Mouse (Mus musculus) thymus, postnatal 10 days (tissue): ENCODE results near the gene Far1.

Source experiments
- DNase-seq, 2 experiments: peaks; one replicate each; pipeline ENCODE4 v3.0.0; 2021; ENCODE audit warnings: low spot score in 2 of 2

Gene Far1

DNA sequence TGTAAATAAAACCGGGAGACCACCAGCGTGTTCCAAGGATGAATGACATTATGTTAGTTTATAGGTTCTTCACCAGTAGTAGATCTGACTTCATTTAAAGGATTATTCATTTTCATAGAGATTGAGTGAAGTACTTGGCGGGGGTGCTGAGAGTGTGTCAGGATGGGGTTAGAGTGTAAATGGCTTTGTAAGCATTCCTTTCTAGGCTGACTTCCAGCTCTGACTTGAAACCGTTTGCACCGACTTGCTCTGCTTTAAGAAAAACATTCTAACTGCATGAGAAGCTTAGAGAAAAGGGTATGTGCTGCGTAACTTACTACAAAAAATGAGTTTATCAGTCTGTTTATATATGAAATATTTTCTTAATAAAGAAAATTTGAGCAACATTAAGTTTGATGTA lies 57.5 kb downstream of the Far1 start:
- DNase-seq, result no peak

DNA sequence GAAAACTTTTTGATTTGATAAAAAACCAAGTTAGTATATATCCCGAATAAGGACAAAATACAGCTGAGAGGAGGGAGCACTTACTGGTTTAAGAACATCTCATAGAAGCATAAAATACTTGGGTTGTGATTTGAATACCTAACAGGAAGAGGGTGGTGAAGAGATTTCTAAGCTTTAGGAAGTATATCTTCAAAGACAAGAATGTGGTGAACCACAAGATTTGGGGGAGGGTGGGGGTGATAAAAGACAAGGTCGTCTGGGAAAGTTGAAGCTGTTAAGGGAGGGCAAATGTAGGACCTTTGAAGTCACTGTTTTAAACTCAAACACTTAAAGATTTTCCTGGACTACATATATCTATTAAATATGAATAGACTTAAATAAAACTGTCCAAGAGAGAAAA lies 59.1 kb downstream of the Far1 start:
- DNase-seq, result peak in 1 of 2 experiments; percentile 16

DNA sequence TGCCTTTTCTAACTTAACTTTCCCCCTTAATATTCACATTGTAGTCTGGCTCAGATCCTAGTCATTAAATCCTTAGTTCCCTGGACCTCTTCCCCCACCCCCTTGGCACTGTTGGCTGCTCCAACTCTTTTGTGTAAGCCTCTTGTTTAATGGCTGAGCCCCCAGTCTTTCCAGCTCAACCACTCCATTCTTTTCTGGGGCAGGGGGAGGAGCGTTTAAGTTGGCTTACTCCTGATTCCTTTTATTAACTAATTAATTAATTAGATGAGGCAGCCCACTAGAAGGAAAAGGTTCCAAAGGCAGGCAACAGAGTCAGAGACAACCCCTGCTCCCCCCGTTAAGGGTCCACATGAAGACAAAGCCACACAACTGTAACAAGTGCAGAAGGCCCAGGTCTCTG lies 68.5 kb downstream of the Far1 start:
- DNase-seq, result no peak

DNA sequence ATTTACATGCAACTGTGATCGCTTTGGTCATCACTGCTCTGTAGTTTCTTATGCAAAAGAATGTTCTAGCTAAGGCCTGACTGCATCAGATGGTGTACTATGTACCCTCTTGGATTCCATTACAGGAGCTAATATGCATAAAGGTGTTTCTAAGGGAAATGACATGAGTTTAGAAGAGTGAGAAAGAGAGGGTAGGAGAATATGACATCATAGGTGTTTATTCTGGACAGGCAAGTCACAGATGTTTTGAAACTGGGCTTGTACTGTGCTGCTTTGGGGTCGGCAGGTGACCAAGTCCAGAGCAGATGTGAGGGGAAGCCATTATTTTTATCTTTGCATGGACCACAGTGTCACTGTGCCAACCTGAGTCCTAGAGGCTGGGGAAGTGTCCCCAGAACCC lies 75.6 kb downstream of the Far1 start:
- DNase-seq, result no peak

DNA sequence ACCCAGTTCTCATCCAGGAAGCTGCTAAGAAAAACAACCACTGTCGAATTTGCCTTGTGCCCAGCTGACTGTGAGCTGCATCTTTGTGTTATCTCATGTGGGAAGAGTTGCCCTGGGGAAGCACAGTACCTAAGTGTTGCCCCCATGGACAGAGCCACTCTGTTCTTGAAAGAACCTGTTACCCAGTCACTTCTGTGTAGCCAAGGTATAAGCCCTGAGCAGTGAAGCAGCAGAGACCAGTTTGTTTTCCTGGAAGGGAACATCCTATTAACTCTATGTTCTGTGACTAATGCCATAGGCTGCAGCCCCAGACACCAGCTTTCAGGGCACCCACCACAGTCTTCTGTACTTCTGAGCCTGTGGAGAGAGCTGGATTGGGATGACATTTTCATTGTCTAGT lies 76.7 kb downstream of the Far1 start:
- no peak for DNase-seq

DNA sequence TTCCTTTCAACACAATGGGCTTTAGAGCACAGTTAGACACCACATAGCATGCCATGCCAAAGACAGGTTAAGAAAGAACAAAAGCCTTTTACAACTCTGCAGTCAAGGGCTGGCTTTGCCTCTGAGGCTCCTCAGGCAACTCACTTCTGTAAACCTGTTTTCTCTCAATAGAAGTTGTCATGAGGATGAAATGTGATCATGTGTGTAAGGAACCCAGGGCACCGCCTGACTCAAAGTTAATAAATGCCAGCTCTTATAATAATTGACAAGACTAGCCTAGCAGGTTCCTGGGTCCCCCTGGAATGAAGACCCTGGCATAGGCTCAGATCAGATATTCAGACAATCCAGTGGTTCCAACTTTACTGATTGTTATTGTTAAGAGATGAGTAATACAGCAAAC lies 77.5 kb downstream of the Far1 start:
- no peak for DNase-seq

DNA sequence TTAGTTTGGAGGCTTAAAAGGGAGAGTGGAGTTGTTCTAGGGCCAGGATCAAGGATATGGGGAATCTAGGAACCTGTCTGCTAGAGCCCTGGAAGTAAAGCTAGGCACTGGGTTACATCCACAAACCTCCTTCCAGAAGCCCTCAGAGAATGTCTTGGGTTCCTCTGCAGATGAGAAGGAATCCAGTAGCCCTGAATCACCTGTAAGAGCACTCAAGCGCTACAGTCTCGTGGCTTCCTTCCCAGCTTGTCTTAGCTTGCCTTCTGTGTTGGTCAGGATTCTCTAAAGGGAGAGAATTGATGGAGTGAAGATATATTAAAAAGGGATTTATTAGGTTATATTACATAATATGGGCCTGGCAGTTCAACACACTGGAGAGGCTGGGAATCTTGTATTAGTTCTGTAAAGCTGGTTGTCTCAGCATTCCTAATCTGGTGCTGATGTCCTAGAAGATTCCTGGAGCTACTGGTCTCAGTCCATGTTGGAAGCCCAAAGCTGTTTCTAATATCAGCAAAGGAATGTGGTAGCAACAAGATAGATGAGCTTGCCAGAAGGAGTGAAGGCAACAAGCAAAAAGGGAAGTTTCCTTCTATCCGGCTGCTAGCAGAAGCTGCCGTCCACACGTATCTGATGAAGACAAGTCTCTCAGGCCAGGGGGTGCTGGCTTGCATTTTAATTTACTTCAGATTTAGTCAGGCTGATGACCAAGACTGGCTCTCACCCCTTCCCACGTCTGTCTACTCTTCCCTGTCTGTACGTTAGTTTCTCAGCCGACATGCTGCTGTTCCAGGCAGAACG lies 78.1 kb downstream of the Far1 start:
- no peak for DNase-seq

DNA sequence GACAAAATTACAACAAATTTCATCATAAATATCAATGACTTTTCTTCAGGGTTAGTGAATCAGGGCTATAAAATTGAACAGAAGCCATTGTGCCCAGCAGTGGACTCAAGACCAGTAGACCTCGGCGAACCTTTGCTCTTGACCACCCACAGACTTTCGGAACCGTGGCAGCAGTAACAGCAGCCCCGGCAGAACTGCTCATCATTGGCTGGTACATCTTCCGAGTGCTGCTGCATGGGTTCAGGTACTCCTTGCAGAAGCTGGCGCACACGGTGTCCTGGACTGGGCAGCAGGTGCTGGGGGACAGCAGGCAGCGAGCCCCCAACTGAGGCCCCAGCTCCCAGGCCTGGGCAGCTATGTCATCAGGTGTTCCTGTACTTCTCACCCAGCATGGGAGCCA lies 79.1 kb downstream of the Far1 start:
- DNase-seq, result no peak

DNA sequence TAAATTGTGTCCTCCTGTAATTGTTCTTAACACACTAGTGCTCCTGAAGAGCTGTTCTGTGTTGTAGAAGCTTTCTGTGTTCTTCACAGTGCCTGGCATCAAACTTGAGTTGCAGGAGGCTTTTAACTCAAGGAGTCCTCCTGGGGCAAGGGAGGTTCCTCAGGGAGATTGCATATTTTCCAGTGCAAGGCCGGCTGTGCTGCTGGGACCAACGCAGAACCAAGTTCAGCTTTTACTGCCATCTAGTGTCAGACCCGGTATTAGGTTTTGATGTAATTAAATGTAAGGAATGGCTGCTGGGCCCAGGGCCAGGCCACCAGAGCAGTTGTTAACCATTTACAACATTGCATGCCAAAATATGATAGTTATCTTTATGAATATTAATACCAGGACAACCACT lies 80.7 kb downstream of the Far1 start:
- DNase-seq, result peak in 1 of 2 experiments; percentile 44

DNA sequence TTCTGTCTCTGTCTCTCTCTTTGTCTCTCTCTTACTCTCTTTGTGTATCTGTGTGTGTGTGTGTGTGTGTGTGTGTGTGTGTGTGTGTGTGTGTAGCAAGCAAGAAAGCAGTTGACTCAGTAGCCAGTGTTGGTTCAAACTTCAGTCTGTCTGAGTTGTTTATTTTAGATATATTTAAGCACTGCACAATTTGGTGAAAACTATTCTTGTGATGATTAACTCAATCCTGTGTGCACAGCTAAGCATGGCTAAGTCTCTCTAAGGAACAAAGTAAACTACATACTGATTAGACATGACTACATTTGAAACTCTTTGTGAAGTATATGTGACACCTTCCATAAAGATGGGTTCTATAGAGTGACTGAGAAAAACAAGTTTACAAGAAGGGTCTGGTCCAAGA lies 83.6 kb downstream of the Far1 start:
- DNase-seq, result no peak

DNA sequence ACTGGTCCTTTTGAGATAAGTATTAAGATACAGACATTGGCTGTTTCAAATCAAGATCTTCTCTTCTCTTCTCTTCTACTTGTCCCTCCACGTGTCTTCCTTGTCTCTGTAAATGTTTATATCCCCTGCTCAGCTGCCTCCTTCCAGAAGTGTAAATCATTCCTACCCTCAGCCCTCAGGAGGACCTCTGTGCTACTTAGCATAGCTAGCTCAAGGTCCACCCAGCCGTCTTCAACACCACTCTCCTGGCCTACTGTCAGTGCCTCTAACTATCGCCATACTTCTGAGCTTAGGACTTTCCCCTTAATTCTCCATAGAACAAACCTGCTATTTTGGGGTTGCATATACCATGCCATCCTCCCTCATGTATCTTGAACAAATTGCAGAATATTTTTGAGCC lies 88.2 kb downstream of the Far1 start:
- no peak for DNase-seq

DNA sequence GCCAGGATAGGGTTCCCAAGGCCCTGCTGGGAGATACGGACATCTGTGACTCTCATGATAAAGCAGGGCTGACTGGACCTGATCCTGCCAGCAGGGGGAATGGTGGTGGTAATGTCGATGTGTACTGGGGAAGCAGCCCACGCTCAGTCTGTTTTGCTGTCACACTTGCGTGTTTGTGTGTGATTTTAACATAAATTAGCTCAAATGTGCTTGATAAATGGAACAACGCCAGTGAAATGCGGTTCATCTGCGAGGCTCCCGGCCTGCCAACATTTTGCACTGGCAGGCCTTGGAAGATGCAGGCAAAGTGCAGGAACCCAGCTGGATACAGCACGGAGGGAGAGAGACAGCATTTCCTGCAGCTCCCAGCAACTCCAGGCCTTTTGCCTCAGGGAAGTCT lies 94.3 kb downstream of the Far1 start:
- no peak for DNase-seq

DNA sequence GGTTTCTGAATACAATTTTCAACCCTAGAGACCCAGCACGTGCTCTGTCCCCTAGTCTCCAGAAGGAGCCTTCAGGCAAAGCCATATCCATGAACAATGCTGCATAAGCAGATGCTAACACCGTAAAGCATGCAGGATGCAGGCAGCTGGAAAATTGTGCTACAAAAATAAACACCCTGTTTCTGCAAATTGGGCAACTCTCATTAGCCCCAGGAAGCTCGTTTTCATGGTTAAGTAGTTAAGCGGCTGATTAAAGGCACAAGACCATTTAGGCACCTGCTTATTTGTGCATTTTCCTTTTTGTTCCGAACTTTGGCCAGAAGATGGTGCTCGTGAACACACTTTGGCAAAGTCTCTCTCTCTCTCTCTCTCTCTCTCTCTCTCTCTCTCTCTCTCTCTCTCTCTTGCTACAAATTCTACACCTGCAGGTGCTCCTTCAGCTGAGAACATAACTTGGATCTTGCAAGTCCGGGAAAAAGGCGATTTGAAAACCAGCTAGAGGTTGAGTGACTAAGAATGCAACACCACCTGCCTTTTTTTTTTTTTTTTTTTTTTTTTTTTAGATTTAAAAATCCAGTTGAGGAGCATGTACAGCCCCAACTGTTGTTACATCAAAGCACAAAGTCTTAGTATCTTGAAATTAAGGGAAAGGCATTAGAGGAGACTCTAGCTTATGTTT lies 95.5 kb downstream of the Far1 start:
- DNase-seq, result peak; percentile 14 to 37

DNA sequence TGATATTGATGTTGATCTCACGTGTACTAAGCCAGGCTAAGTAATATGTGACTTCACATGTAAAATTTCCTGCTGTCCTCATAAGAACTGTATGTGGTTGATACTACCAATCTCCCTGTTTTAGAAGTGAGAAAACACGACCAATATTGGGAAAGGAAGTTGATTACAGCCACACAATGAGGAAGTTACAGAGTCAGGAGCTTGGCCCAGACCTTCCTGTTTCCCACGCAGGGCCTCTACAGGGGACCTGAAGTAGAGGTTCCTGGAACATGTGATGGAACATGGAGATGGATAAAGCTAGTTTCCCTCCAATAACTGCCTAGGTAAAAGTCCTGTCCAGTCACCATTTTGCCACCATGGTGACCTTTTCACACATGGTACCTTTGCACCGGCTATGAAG lies 99.0 kb downstream of the Far1 start:
- DNase-seq, result no peak

DNA sequence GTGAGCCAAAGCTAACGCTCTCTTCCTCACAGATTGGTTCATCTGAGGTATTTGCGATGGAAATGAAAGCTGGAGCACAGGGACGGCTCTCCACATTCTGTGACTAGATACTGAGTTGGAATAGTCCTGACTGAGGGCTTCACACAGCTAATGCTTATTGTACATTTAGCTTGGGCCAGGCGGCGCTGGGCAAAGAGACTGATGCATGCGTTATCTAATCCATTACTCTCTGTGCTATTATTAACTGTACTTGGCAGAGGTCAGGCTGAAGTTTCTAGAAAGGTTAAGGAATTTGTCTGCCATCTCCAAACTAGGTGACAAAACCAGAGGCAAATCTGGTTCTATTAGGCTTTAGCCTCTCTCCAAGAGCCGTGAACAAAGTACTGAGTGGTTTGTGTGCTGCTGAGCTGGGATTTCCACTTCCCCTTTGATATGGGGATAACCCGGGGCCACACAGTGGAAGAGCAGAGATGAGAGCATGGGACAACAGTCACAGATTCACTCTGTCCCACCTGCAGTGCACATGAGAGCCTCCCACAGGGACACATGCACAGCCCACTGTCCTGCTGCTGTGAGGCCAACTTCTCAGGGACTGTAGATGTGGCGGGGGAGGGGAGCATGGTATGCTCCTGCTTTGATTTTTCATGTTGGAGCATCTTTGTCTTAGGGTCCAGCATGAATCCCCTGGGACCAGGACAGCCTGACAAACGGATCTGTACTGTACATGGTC lies 100.7 kb downstream of the Far1 start:
- DNase-seq, result no peak

DNA sequence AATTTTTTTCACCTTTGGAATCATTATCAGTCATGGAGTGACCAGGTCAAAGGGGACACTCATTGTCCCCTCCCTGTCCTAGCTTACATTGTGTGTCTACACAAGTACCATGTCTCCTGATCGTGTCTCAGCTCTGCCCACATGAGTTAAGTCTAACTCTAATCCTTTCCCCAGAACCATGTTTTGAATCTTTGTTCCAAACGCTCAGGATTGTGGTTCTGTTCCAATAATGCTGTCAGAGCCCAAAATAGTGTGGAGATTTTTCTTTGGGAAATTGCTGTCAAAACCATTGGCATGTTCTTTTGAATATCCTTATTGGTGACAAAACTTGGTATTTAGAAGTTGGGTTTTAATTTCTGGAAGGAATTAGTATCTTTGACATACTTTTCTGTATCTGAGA lies 105.5 kb downstream of the Far1 start:
- DNase-seq, result no peak

DNA sequence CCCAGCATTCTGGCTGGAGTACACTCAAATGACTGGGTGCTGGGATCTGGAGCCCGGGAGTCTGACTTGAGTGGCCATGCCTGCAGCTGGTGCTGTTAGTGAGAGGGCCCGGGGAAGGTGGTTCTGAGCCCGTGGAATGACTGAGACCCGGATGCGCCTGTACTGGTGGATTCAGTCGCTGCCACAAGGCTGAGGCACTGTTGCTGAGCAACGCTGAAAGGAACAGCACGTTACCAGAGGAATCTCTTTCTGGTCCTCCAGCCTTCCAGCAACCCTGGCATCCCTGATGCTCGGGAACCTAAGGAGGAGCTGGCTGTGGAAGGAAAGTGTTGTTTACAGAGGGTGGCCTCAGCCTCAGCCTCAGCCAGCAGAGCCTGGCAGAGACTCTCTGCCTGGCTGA lies 106.1 kb downstream of the Far1 start:
- no peak for DNase-seq
